Mouse (Mus musculus) c-Kit-positive CD71-positive TER-119-positive erythroid progenitor cells, embryonic 14.5 days (primary cell): Measurements from ENCODE around the gene Erich6.
"Not testable (repeated sequence)": the region's sequence is repeated elsewhere in the genome, so short reads cannot be mapped to it uniquely, and the experiment has no call there.

Source experiments
- DNase-seq: peaks from one replicate; pipeline ENCODE4 v3.0.0-alpha.2; 2013; ENCODE audit warnings: low spot score

The Erich6 gene

DNA sequence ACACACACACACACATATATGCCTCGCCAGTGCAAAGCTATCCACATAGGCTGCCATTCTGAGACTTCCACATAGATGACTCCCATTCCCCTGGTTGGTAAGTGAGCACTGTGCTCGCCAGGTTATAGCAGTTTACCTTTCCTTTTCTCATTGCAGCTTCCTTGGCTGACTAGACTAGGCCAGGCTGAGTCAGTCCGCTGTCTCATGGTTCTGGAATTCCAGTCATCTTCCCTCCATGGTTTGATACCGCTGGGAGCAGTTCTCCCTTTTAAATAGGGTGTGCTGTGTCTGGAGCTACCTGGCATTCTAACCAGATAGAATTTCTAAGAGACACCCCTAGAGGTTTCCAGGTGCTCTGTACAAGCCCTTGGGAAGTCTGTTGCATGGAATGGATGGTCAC lies 9.2 kb upstream of the Erich6 start:
- DNase-seq, result no peak

DNA sequence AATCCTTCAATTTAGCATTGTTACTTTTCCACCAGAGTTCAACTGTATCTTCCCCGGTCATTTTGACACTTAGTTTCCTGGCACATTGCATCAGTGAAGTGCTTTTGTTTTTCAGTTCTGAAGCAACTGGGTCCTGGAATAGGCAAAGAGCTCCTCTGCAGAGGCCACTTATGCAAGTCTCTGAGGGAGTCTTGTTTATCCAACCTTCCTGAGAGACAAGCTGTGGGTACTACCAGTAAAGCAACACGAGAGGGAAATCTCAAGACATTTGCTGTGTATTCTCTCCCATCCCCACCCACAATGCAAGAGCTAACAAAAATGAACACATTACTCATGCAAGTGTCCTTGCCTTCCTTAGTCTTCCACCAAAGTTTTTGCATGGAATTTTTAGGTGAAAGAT lies 5.3 kb downstream of the Erich6 start:
- DNase-seq, result no peak

DNA sequence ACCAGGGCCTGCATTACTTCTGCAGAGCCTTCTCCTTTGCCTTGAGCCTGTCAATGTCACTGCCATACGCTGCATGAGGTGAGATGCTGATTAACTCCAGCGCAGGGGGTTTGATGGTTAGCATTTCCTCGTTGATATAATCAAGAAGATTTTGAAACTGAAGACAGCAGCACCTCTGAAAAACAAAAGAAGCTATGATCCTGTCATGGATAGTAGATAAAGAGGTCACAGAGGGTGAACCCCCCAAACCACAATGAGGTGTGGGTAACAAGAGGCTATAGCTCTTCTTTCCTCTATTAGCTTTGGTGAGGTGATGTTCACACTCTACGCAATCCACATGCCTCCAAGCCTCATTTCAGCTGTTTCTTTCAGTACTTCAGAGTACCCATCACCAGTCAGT lies 12.0 kb downstream of the Erich6 start:
- no peak for DNase-seq

DNA sequence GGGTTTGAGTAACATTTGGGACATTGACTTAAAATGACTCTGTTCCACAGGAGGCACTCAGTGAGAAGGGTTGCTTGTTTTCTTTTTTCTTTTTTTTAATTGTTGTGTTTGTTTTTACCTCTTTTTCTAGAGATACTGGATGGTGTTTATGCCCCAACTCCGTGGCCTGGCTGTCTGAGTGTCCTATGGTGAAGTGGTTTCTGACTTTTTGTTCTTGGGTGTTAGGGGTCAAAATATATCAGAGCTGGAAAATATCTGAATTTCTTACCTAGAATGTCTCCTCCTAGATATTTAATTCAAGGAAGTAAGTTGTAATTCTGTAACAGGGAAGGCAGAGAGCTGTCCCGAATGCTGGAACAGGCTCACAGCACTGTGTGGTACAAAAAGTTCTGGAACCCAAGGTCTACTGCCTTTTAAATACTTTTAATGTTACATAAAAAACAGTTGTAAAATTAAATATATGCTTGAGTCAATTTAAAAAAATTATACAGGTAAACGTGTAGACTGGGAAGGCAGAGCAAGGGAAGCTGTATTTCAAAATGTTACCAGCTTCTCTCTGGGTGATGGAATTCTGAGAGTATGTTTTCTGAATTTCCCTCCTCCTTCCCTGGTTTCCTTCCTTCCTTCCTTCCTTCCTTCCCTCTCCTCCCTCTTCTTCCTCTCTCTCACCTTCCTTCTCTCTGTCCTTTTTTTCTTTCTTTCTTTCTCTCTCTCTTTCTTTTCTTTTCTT lies 14.2 kb downstream of the Erich6 start:
- no peak for DNase-seq

DNA sequence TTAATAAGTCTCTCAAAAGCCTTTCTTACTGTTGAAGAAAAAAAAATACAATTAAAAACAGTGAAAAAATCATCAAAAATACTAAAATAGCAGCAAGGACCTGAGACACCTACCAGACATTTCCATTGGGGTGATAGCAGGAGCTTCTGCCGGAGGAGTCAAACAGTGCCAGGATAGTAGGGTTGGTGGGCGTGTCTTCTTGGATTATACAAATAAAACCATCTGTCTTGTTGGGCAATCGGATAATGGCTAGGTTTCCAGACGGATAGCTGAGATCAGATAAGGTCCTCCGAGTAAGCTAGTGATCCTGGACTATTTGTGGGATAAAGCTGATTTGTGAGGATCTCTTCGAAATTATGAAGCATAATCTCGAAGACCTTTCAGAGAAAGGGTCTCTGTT lies 15.9 kb downstream of the Erich6 start:
- no peak for DNase-seq

DNA sequence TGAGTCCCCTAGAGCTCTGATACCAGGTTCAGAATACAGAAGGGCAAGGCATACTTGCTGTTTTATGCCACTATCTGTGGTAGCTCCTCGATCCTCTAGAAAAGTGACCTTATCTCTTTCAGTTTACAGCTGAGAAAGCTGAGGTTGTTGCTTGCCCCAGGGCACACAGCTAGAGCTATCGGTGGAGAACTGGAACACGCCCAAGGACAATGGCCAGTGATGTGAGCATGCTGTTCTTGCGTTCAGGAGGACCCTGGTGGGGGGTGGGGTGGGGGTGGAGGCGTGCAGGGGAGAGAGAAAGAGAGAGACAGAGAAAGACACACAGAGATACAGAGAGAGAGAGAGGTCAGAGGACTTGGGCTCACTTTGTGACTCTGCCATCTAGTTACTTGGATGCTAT lies 27.0 kb downstream of the Erich6 start:
- no peak for DNase-seq

DNA sequence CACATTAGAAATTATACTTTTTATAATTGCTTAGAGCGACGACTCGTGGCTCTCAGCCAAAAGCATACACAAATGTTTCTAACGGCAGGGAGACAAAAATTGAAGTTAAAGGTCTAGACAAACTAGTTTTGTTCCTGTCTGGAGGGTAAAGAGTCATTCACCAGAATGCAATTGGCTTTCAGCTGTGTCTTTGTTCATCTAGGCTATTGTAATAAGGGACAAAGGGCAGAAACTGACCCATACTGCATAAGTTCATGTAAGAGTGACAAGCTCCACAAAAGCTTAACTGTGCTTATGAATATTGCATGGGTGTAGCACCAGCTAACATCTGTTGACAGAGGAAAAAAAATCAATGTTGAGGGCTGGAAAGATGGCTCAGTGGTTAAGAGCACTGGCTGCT lies 28.5 kb downstream of the Erich6 start:
- DNase-seq, result no peak

DNA sequence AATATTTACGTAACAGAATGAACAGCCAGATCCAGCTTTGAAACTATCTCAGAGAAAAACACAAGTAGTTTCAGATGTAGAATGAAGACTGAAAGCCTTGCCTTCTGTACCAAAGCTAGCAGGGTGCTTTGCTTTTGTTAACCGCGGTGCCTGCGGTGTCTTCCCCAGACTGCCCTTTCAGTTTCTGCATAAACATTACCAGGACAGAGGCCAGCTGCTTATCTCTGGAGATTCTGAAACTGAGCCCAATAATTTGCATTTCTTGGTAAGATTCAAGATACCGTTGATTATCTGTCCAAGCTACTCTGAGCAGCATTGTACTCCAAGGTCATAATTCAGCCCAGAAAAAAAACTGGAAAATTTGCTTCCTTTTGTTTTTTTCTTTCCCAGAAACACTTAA lies 43.4 kb downstream of the Erich6 start:
- no peak for DNase-seq

DNA sequence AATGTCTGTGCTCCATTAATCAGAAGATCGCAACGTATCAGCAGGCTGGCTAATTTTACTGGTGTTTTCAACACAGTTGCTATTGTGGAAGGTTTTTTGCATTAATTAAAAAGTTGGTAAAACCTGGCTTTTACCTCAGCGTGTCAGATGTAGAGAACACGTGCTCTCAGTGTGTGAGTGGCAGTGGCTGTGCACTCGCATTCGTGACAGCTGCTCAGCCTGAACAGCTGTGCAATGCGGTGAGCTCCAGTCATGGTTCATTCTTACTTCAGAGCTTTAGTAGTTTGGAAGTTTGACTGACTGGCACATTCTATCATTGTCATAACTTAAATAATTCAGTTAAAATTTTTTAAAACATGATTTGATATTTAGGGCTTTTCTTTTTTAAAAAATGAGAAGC lies 44.3 kb downstream of the Erich6 start:
- not testable (repeated sequence) for DNase-seq

DNA sequence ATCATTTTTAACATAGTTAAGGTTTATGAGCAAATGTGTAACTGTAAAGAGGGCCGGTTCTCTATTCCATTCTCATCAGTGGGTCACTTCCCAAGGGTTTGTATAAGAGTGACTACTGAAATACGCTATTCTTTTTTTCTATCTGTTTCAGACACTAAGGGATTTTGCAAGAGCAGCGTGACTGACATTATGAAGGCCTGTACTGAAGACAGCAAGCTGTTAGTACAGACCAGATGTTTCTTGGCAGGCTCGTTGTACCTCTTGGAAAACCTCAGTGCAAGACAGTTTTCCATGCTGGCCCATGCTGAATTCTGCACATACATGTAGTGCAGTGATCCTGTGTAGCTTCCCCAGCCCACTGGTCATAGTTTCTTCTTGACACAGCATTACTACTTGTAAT lies 46.5 kb downstream of the Erich6 start:
- DNase-seq, result not testable (repeated sequence)

DNA sequence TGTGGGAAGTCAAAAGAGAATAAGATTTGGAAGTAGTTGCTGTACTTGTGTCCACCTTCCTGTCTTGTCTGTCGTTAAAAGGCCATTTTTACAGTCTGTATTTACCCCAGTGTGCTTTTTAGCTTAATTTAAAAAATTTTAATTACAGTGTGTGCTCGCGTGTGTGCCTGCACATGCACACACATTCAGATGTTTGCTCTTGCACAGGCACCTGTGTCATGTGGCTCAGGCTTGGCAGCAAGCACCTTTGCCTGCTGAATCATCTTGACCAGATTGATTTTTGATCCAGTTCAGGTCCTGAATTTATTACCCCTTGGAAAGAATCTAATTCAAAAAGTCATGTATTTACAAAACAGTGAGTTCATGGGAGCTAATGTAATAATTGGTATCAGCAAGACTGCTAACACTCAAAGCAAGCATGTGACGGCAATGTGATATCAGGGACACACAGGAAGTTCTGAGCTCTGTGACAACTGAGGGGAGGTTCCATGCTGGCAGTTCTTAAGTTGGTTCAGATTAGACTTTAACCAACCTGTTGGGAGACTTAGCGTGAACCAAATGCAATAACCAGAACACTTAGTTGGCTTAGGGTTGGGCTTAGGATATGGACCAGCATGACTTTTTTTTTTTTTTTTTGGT lies 54.1 kb downstream of the Erich6 start:
- peak; percentile 59 for DNase-seq

DNA sequence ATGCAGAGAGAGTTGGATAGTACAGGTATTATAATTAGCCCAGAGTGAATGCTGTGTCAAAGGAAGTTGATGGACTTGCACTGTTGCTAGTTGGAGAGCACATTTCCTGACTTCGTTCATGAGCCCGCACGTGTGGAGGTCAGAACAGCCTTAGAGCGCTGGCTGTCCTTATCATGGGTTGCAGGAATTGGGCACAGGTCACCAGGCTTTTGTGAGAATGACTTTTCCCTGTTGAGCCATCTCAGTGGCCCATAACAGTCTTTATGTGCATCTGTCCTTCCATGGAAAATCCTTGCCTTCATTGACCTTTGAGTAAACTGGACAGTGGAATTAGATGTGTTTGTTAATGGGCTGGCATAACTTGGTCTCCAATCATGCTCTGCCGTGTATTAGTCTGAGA lies 54.7 kb downstream of the Erich6 start:
- DNase-seq, result peak; percentile 25

DNA sequence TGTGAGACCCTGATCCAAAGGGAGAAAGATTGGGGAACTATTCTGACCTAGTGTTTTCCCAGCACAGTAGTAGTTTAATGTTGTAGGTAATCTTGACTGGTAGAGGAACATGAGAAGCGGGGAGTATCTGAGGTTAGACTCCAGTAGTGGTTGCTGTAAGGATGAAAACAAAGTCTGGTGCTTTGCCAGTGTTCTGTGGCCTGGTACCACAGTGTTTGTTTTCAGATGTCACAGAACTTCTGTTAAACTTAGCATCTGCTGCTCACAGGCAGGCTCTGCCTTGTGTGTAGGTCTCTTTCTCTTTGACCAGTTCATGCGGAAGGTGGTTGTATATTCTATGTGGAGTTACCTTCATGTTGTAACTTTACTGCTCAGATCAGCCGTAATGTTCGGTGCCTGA lies 55.5 kb downstream of the Erich6 start:
- DNase-seq, result no peak

DNA sequence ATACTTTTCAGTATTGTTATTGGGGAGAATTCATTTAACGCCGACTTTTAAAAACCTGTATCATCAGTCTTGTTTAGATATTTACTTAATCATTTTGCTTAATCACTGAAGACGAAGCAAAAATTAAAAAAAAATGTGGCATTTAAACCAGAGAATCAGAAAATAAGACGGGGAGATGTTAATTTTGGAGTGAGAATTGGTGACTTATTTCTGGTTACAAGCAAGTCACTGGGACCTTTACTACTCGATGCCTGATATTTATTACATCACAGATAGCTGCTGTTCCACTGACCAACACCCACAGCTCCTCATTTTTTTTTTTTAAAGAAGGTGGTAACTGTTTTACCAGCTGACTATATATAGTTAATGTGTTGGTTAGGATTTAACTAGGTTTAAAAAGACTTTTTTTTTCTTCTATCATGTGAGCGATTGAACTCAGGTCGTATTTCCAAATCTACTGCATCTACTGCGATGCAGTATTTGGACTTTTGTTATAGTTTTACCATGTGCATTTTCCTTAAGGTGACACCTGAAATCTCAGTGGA lies 59.4 kb downstream of the Erich6 start:
- DNase-seq, result peak; percentile 41

DNA sequence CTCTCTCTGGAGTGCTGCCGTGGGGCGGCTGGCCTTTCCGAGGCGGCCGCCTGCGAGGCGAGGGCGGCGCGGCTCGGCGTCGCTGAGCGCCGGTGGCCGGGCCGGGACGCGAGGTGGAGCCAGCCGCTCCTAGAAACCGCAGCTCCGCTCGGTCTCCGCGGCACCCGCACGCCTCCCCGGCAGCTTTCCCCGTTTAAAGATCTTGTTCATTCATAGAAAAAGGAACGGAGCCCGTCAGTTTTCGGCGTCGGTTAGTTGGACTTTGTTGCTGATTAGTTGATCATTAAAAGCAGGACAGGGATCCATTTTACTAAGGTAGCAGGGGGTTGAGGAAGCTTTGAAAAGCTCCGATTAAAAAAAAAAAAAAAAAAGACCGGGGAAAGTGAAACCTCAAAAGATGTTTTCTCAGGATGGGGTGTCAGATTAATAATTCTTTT lies 59.9 kb downstream of the Erich6 start:
- DNase-seq, result peak; percentile 48

DNA sequence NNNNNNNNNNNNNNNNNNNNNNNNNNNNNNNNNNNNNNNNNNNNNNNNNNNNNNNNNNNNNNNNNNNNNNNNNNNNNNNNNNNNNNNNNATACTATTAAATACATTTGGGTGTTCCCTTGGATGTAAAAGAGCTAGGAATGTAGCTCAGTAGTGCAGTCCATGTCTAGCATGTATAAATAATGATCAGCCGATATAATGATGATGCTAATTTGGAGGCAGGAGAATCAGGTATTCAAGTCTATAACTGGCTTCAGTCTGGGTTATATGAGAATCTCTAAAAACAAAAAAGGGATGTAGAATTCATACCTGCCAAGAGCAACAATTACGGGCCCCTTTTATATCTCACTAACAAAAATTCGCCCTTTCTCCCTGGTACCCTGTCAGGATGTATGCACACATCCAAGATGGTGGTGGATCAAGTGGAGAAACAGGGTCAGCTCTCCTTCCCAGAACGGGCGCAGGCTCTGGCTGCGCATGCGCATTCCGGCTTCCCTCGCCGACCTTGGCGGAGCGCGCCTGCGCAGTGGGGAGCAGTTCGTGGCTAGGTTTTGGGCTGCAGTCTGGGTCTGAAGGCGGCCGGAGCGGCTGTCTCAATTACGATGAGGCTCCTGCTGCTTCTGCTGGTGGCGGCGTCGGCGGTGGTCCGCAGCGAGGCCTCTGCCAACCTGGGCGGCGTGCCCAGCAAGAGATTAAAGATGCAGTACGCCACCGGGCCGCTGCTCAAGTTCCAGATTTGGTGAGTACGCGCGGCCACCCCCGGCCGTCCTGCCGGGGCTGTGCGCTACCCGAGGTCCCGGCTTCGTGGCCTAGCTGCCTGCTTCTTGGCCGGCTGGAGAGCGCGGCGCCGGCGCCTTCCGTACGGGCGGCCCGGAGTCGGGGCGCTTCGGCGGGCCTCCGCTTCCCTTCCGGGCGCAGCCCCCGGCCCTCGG lies 60.6 kb downstream of the Erich6 start, which contains the start of gene Selenot:
Gene Selenot, plus strand, starts transcription at position 500 of the 930 bp plus-strand sequence.
- DNase-seq, result peak; percentile 94

DNA sequence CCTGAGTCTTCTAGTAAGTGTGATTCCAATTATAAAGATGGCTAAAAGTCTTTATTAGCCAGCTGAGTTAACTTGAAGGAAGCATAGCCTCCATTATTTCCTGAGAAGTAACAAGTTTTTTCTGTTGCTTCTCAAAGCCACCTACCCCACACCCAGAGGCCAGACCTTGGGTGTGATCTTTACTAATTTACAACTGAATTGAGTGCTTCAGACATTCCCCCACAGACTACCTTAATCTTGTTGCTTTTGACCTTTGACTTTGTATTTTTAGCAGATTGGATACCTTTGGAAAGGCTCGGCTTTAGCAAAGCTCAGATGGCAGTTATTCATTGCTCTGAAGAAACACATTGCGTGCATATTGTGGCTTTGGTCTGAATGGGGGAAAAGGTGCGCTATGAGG lies 66.2 kb downstream of the Erich6 start:
- no peak for DNase-seq
